Mouse (Mus musculus) urinary bladder, adult 18-20 months (tissue): Measurements from ENCODE around the gene Tctex1d2.
"Not testable (repeated sequence)": the region's sequence is repeated elsewhere in the genome, so short reads cannot be mapped to it uniquely, and the experiment has no call there.

ENCODE experiments used
- DNase-seq, 2 experiments: peaks; one replicate each; pipeline ENCODE4 v3.0.0; 2022; ENCODE audit warnings: low spot score in 2 of 2, mixed read lengths in 2 of 2

Tctex1d2 gene

GRCm38 (mm10) chr16:32431047-32431591, 11.6 kb downstream of the Tctex1d2 start:
- peak in 1 of 2 experiments; percentile 21 for DNase-seq

- no peak for DNase-seq
Observed at GRCm38 (mm10) chr16:32431926-32432325, 12.4 kb downstream of the Tctex1d2 start.

- DNase-seq: no peak
Observed at GRCm38 (mm10) chr16:32433138-32433537, 13.6 kb downstream of the Tctex1d2 start.

GRCm38 (mm10) chr16:32434066-32434465, 14.6 kb downstream of the Tctex1d2 start:
- no peak for DNase-seq

- no peak for DNase-seq
Observed at GRCm38 (mm10) chr16:32434691-32435090, 15.2 kb downstream of the Tctex1d2 start.

GRCm38 (mm10) chr16:32436657-32437056, 17.2 kb downstream of the Tctex1d2 start:
- DNase-seq: no peak

- DNase-seq: no peak
Observed at GRCm38 (mm10) chr16:32437266-32437665, 17.8 kb downstream of the Tctex1d2 start.

- no peak for DNase-seq
Observed at GRCm38 (mm10) chr16:32441432-32441831, 21.9 kb downstream of the Tctex1d2 start.

GRCm38 (mm10) chr16:32444615-32445014, 25.1 kb downstream of the Tctex1d2 start:
- DNase-seq: not testable (repeated sequence)

- DNase-seq: no peak
Observed at GRCm38 (mm10) chr16:32445558-32445957, 26.1 kb downstream of the Tctex1d2 start.

GRCm38 (mm10) chr16:32446563-32447138, 27.1 kb downstream of the Tctex1d2 start:
- DNase-seq: no peak

- DNase-seq: no peak
Observed at GRCm38 (mm10) chr16:32449665-32450064, 30.2 kb downstream of the Tctex1d2 start.

- DNase-seq: no peak
Observed at GRCm38 (mm10) chr16:32450133-32450532, 30.6 kb downstream of the Tctex1d2 start.

- no peak for DNase-seq
Observed at GRCm38 (mm10) chr16:32453102-32453501, 33.6 kb downstream of the Tctex1d2 start.

- no peak for DNase-seq
Observed at GRCm38 (mm10) chr16:32454646-32455045, 35.1 kb downstream of the Tctex1d2 start.

- no peak for DNase-seq
Observed at GRCm38 (mm10) chr16:32456086-32456485, 36.6 kb downstream of the Tctex1d2 start.

- no peak for DNase-seq
Observed at GRCm38 (mm10) chr16:32456761-32457160, 37.3 kb downstream of the Tctex1d2 start.

- DNase-seq: peak in 1 of 2 experiments; percentile 11
Observed at GRCm38 (mm10) chr16:32457589-32458386, 38.3 kb downstream of the Tctex1d2 start.

GRCm38 (mm10) chr16:32460518-32460917, 41.0 kb downstream of the Tctex1d2 start:
- no peak for DNase-seq

- DNase-seq: no peak
Observed at GRCm38 (mm10) chr16:32461713-32462112, 42.2 kb downstream of the Tctex1d2 start.

GRCm38 (mm10) chr16:32462950-32463349, 43.4 kb downstream of the Tctex1d2 start:
- DNase-seq: no peak

- DNase-seq: peak in 1 of 2 experiments; percentile 20
Observed at GRCm38 (mm10) chr16:32463426-32463825, 43.9 kb downstream of the Tctex1d2 start.

- no peak for DNase-seq
Observed at GRCm38 (mm10) chr16:32464908-32465307, 45.4 kb downstream of the Tctex1d2 start.
